Mouse (Mus musculus) stomach, postnatal 0 days (tissue): ENCODE data around the gene Zbtb11.

Experiments used
- CTCF ChIP-seq: IDR thresholded peaks from 2 replicates; pipeline ENCODE4 v1.5.1; 2016; ENCODE audit warnings: antibody characterized with exemption, low read depth, mild to moderate bottlenecking, moderate library complexity
- EP300 ChIP-seq: optimal IDR thresholded peaks from 2 replicates; pipeline ENCODE3; 2016; ENCODE audit warnings: antibody characterized with exemption

DNA sequence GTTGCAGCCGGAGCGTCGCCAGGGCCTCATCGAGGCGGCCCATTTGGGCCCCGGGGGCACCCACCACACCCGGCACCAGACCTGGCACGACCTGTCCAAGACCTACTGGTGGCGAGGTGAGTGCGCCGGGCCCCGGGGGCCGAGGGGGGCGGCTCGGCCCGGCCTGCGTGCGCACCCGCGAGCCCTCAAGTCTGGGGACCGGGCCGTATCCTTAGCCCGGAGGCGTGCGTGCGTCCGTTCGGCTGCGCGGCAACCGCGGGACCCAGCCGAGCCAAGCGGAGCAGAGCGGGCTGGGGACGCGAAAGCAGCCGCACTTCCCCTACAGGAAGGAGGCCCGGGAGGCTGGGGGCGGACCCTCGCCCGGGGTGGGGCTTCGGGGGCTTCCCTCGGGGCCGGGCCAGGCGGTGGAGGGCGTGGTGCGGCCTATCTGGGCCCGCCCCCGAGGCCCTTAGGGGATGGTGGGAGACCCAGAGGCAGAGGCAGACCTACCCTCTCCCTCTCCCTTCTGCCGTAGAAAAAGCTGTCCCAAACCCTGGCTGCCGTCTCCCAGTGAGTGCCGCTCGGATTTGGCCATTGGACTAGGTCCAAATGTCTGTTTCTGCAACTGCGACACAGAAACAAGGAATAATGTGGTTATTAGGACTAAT, 696 bp downstream of the Zbtb11 start:
- TF ChIP-seq CTCF: no peak
- TF ChIP-seq EP300: no peak
